Mouse (Mus musculus) lung, adult 2 months (tissue): ENCODE data around the gene Ttll11.

Experiments used
- CTCF ChIP-seq: fragments of 200-500 bp; IDR thresholded peaks from 2 replicates; pipeline ENCODE4 v1.5.1; 2011; ENCODE audit warnings: mild to moderate bottlenecking, low read length, control low read depth; ENCODE audit not compliant: insufficient read depth
- POLR2A ChIP-seq: fragments of 200-500 bp; IDR thresholded peaks from 2 replicates; pipeline ENCODE4 v1.6.1; 2011; ENCODE audit warnings: low read depth, mild to moderate bottlenecking, control low read depth, low read length, borderline replicate concordance; ENCODE audit errors: extremely low read depth

DNA sequence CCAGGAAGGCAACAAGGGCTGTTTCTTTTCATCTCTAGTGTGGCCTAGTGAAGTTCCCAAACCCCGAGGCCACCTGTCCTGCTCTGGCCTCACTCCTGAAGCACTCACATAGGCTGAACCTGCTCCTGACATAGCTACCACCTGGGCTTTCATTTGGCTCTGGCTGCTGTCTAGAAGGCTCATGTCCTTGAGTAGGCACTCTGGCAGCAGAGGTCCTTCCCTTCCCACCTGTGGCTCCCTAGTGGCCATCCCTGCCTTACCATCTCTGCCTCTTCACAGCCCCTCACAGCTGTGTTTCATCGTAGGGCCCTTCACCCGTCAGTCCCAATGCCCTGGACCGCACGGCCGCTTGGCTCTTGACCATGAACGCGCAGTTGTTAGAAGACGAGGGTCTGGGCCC is 258.8 kb downstream of the Ttll11 start:
- TF ChIP-seq POLR2A (no peak), CTCF (no peak)
